Mouse (Mus musculus): ENCODE results near the gene Klf15.

GRCm38 (mm10) chr6:90461181-90461580 lies 1.2 kb upstream of the Klf15 start:
- no peak for TF ChIP-seq POLR2A (IDR thresholded peaks at IDR 0.05; ENCODE audit: borderline replicate concordance, extremely low read depth, insufficient read depth, insufficient read length, poor library complexity, severe bottlenecking)
- no peak for TF ChIP-seq CTCF (IDR thresholded peaks at IDR 0.05; ENCODE audit: borderline replicate concordance, extremely low read depth, insufficient read depth, insufficient read length)
